Mouse (Mus musculus) MEL (cell line): ENCODE results near the gene Cgrrf1. TPM values are rescaled to one million over a fixed set of nuclear protein-coding genes. Genes with fewer than 3 reads are reported as not detected.

ENCODE experiments used
- DNase-seq: peaks from one replicate; pipeline ENCODE4 v3.0.0; 2011; ENCODE audit warnings: low read depth, low spot score
- H3K27ac ChIP-seq: 2 replicates; pipeline ENCODE4 v1.5.1; 2012; ENCODE audit warnings: low read depth, mild to moderate bottlenecking, control low read depth, low read length, moderate library complexity; ENCODE audit not compliant: control insufficient read depth
- H3K27me3 ChIP-seq, 2 experiments: fragments of 150-350 bp in 1 of 2; sonication (generic) in 1 of 2; 2 replicates each; pipeline ENCODE4 v1.6.1; 2012; ENCODE audit warnings: low read length in 2 of 2, mild to moderate bottlenecking in 2 of 2, improper control_type of control experiment in 1 of 2, moderate library complexity in 1 of 2; ENCODE audit not compliant: insufficient read depth in 2 of 2, control insufficient read depth in 1 of 2
- H3K36me3 ChIP-seq, 2 experiments: 2 replicates each; pipeline ENCODE4 v1.6.1; 2012 to 2014; ENCODE audit warnings: low read length in 2 of 2, improper control_type of control experiment in 1 of 2, inconsistent platforms in 1 of 2, mild to moderate bottlenecking in 1 of 2; ENCODE audit not compliant: insufficient read depth in 2 of 2, control insufficient read depth in 1 of 2
- H3K4me1 ChIP-seq, 2 experiments: fragments of 150-350 bp in 1 of 2; sonication (generic) in 1 of 2; 2 replicates each; pipeline ENCODE4 v1.6.1; 2012; ENCODE audit warnings: low read length in 2 of 2, improper control_type of control experiment in 1 of 2, mild to moderate bottlenecking in 1 of 2; ENCODE audit not compliant: insufficient read depth in 2 of 2, control insufficient read depth in 1 of 2
- H3K4me3 ChIP-seq, 2 experiments: fragments of 150-350 bp in 1 of 2; sonication (generic) in 1 of 2; 2 replicates each; pipeline ENCODE4 v1.5.1; 2012; ENCODE audit warnings: low read depth in 2 of 2, low read length in 2 of 2, mild to moderate bottlenecking in 2 of 2, moderate library complexity in 2 of 2, control low read depth in 1 of 2, improper control_type of control experiment in 1 of 2; ENCODE audit not compliant: control insufficient read depth in 1 of 2, insufficient read depth in 1 of 2
- H3K79me2 ChIP-seq: 2 replicates; pipeline ENCODE4 v1.6.1; 2012; ENCODE audit warnings: mild to moderate bottlenecking, low read length, moderate library complexity; ENCODE audit not compliant: control insufficient read depth, poor library complexity, insufficient read depth
- H3K9ac ChIP-seq: 2 replicates; pipeline ENCODE4 v1.6.1; 2012; ENCODE audit warnings: low read depth, mild to moderate bottlenecking, control low read depth, low read length, moderate library complexity; ENCODE audit not compliant: control insufficient read depth, poor library complexity, severe bottlenecking
- H3K9me3 ChIP-seq: fragments of 150-350 bp; sonication (generic); replicated peaks from 2 replicates; pipeline ENCODE4 v1.6.1; 2012; ENCODE audit warnings: mild to moderate bottlenecking, low read length, improper control_type of control experiment, moderate library complexity; ENCODE audit not compliant: insufficient read depth
- CHD1 ChIP-seq: IDR thresholded peaks from 2 replicates; pipeline ENCODE4 v1.6.1; 2012; ENCODE audit warnings: low read depth, mild to moderate bottlenecking, inconsistent platforms, low read length, improper control_type of control experiment
- CTCF ChIP-seq, 3 experiments: IDR thresholded peaks in 2 of 3; conservative IDR thresholded peaks in 1 of 3; 2 replicates each; pipeline ENCODE4 v1.5.1; 2011 to 2012; ENCODE audit warnings: low read length in 3 of 3, low read depth in 2 of 3, mild to moderate bottlenecking in 2 of 3, improper control_type of control experiment in 1 of 3, inconsistent platforms in 1 of 3, mixed read lengths in 1 of 3, moderate library complexity in 1 of 3; ENCODE audit not compliant: control insufficient read depth in 1 of 3, insufficient read depth in 1 of 3, poor library complexity in 1 of 3, severe bottlenecking in 1 of 3
- E2F4 ChIP-seq: IDR thresholded peaks from 2 replicates; pipeline ENCODE4 v1.6.1; 2011; ENCODE audit warnings: low read depth, low read length, improper control_type of control experiment, borderline replicate concordance
- ELF1 ChIP-seq: IDR thresholded peaks from 2 replicates; pipeline ENCODE4 v1.6.1; 2014; ENCODE audit warnings: low read depth, mild to moderate bottlenecking, inconsistent platforms, low read length, improper control_type of control experiment, moderate library complexity
- EP300 ChIP-seq, 2 experiments: IDR thresholded peaks; 2 replicates each; pipeline ENCODE4 v1.6.1; 2011; ENCODE audit warnings: improper control_type of control experiment in 2 of 2, low read length in 2 of 2, low read depth in 1 of 2, mild to moderate bottlenecking in 1 of 2
- ETS1 ChIP-seq: IDR thresholded peaks from 2 replicates; pipeline ENCODE4 v1.6.1; 2012; ENCODE audit warnings: low read depth, mild to moderate bottlenecking, inconsistent platforms, low read length, improper control_type of control experiment, moderate library complexity
- GABPA ChIP-seq: IDR thresholded peaks from 2 replicates; pipeline ENCODE4 v1.6.1; 2012; ENCODE audit warnings: low read depth, mild to moderate bottlenecking, inconsistent platforms, low read length, improper control_type of control experiment, moderate library complexity
- GATA1 ChIP-seq: IDR thresholded peaks from 2 replicates; pipeline ENCODE4 v1.6.1; 2011; ENCODE audit warnings: low read depth, low read length, improper control_type of control experiment
- HCFC1 ChIP-seq: IDR thresholded peaks from 2 replicates; pipeline ENCODE4 v1.6.1; 2012; ENCODE audit warnings: low read depth, mild to moderate bottlenecking, inconsistent platforms, low read length, improper control_type of control experiment, moderate library complexity
- JUND ChIP-seq: IDR thresholded peaks from 2 replicates; pipeline ENCODE4 v1.6.1; 2011; ENCODE audit warnings: low read depth, mild to moderate bottlenecking, improper control_type of control experiment, low read length
- MAFK ChIP-seq: IDR thresholded peaks from 2 replicates; pipeline ENCODE4 v1.6.1; 2011; ENCODE audit warnings: low read depth, mild to moderate bottlenecking, low read length, improper control_type of control experiment, borderline replicate concordance
- MAX ChIP-seq: IDR thresholded peaks from 2 replicates; pipeline ENCODE4 v1.6.1; 2011; ENCODE audit warnings: low read length, improper control_type of control experiment
- MAZ ChIP-seq: IDR thresholded peaks from 2 replicates; pipeline ENCODE4 v1.6.1; 2012; ENCODE audit warnings: low read depth, mild to moderate bottlenecking, inconsistent platforms, low read length, improper control_type of control experiment
- MXI1 ChIP-seq: IDR thresholded peaks from 2 replicates; pipeline ENCODE4 v1.6.1; 2011; ENCODE audit warnings: mild to moderate bottlenecking, low read depth, low read length, improper control_type of control experiment
- NELFE ChIP-seq: IDR thresholded peaks from 2 replicates; pipeline ENCODE4 v1.6.1; 2011; ENCODE audit warnings: low read depth, low read length, improper control_type of control experiment
- POLR2A ChIP-seq, 2 experiments: IDR thresholded peaks; 2 replicates each; pipeline ENCODE4 v1.6.1; 2011 to 2012; ENCODE audit warnings: low read length in 2 of 2, mild to moderate bottlenecking in 2 of 2, control low read depth in 1 of 2, improper control_type of control experiment in 1 of 2, low read depth in 1 of 2, moderate library complexity in 1 of 2; ENCODE audit not compliant: control insufficient read depth in 1 of 2, insufficient read depth in 1 of 2, poor library complexity in 1 of 2
- POLR2AphosphoS2 ChIP-seq: IDR thresholded peaks from 2 replicates; pipeline ENCODE4 v1.6.1; 2011; ENCODE audit warnings: low read length, improper control_type of control experiment
- RAD21 ChIP-seq: IDR thresholded peaks from 2 replicates; pipeline ENCODE4 v1.6.1; 2011; ENCODE audit warnings: mild to moderate bottlenecking, low read depth, low read length, improper control_type of control experiment
- RCOR1 ChIP-seq: IDR thresholded peaks from 2 replicates; pipeline ENCODE4 v1.6.1; 2012; ENCODE audit warnings: low read depth, mild to moderate bottlenecking, inconsistent platforms, low read length, improper control_type of control experiment
- SIN3A ChIP-seq: IDR thresholded peaks from 2 replicates; pipeline ENCODE4 v1.6.1; 2012; ENCODE audit warnings: low read length, improper control_type of control experiment, inconsistent platforms
- SMC3 ChIP-seq: IDR thresholded peaks from 2 replicates; pipeline ENCODE4 v1.6.1; 2011; ENCODE audit warnings: low read depth, low read length, improper control_type of control experiment
- TBP ChIP-seq: IDR thresholded peaks from 2 replicates; pipeline ENCODE4 v1.8.0; 2011; ENCODE audit warnings: low read depth, low read length, improper control_type of control experiment
- TCF12 ChIP-seq: IDR thresholded peaks from 2 replicates; pipeline ENCODE4 v1.6.1; 2014; ENCODE audit warnings: low read depth, mild to moderate bottlenecking, inconsistent platforms, low read length, improper control_type of control experiment, moderate library complexity
- USF1 ChIP-seq: IDR thresholded peaks from 2 replicates; pipeline ENCODE4 v1.6.1; 2014; ENCODE audit warnings: low read depth, mild to moderate bottlenecking, inconsistent platforms, low read length, improper control_type of control experiment, moderate library complexity
- USF2 ChIP-seq, 2 experiments: IDR thresholded peaks; 2 replicates each; pipeline ENCODE4 v1.6.1; 2011 to 2012; ENCODE audit warnings: improper control_type of control experiment in 2 of 2, low read length in 2 of 2, borderline replicate concordance in 1 of 2, inconsistent platforms in 1 of 2, low read depth in 1 of 2, mild to moderate bottlenecking in 1 of 2; ENCODE audit not compliant: insufficient read depth in 1 of 2
- ZKSCAN1 ChIP-seq: IDR thresholded peaks from 2 replicates; pipeline ENCODE4 v1.6.1; 2012; ENCODE audit warnings: low read depth, mild to moderate bottlenecking, inconsistent platforms, low read length, improper control_type of control experiment, moderate library complexity
- ZMIZ1 ChIP-seq: IDR thresholded peaks from 2 replicates; pipeline ENCODE4 v1.6.1; 2012; ENCODE audit warnings: low read depth, mild to moderate bottlenecking, inconsistent platforms, low read length, improper control_type of control experiment, moderate library complexity
- ZNF384 ChIP-seq: IDR thresholded peaks from 2 replicates; pipeline ENCODE4 v1.6.1; 2012; ENCODE audit warnings: low read depth, mild to moderate bottlenecking, inconsistent platforms, low read length, improper control_type of control experiment
- polyA plus RNA-seq, 2 experiments: library from polyadenylated mRNA; stranded (reverse) in 1 of 2; unstranded in 1 of 2; fragments of >175 nt in 1 of 2; fragments of >200 nt in 1 of 2; gene quantifications; 2 replicates each; pipeline versions ENCODE4 v1.2.1 to v1.2.4; 2012; ENCODE audit warnings: low replicate concordance in 2 of 2, low read depth in 1 of 2; ENCODE audit not compliant: insufficient read length in 2 of 2, insufficient read depth in 1 of 2, missing spikeins in 1 of 2
- total RNA-seq: library from RNA; depleted of rRNA; stranded (reverse); fragments of 300-350 nt; gene quantifications from 2 replicates; pipeline ENCODE4 v1.2.3, GENCODE M21; 2012

Gene Cgrrf1
- total and polyA plus RNA-seq, 3 experiments = 18.3 to 26.2 TPM; not detected in 1

GRCm38 (mm10) chr14:46831295-46831694 is 630 bp upstream of the Cgrrf1 start:
- H3K4me1 ChIP-seq = peaks cover 2 to 3% of the 10 kb centered on the region in 2 experiments
- H3K79me2 ChIP-seq = peaks cover 4% of the 10 kb centered on the region
- H3K27ac ChIP-seq = peak overlapping the region; percentile 74
- peaks cover 0 to 8% of the 10 kb centered on the region in 2 experiments; a peak in 2 of 4 replicates for H3K36me3 ChIP-seq
- DNase-seq = peak; percentile 57
- peak overlapping the region; percentile 76 to 84 for H3K4me3 ChIP-seq
- no peaks in the 10 kb centered on the region for H3K27me3 ChIP-seq
- peak overlapping the region; percentile 76 for H3K9ac ChIP-seq
- TF ChIP-seq GATA1 (no peak), MAZ (no peak), JUND (no peak), E2F4 (no peak), MXI1 (no peak), GABPA (no peak), CTCF (IDR thresholded peaks at IDR 0.05 in 2 of 3, conservative IDR thresholded peaks at IDR 0.05 in 1 of 3; ENCODE audit: control insufficient read depth in 1 of 3, insufficient read depth in 1 of 3, low read depth in 2 of 3, low read length in 3 of 3, poor library complexity in 1 of 3, severe bottlenecking in 1 of 3) (no peak), TBP (no peak), SIN3A (no peak), RAD21 (no peak), CHD1 (peak; percentile 70; the same call in 1 of the 2 replicates), ETS1 (0 out of 2 replicates have a peak, but pooled peaks have one; percentile 6), HCFC1 (peak; percentile 13; the same call in 1 of the 2 replicates), SMC3 (no peak), ELF1 (peak; percentile 70), MAX (peak; percentile 39; the same call in 1 of the 2 replicates), TCF12 (no peak), ZMIZ1 (no peak)
- no peaks in the 10 kb centered on the region for H3K9me3 ChIP-seq

- Histone ChIP-seq H3K27ac (peak overlapping the region; percentile 13; the same call in 1 of the 2 replicates), H3K27me3 (no peaks in the 10 kb centered on the region), H3K9ac (peak overlapping the region; percentile 84), H3K79me2 (peaks cover 6% of the 10 kb centered on the region), H3K4me1 (peaks cover 2 to 3% of the 10 kb centered on the region in 2 experiments), H3K9me3 (no peaks in the 10 kb centered on the region), H3K36me3 (peaks cover 0 to 8% of the 10 kb centered on the region in 2 experiments; a peak in 2 of 4 replicates), H3K4me3 (peak overlapping the region; percentile 76 to 84)
- DNase-seq = peak; percentile 66
- TF ChIP-seq ZMIZ1 = no peak
- TF ChIP-seq MAFK = no peak
- TF ChIP-seq ELF1 = no peak
- no peak for TF ChIP-seq ZNF384
- no peak for TF ChIP-seq HCFC1
- TF ChIP-seq SIN3A = peak; percentile 42
- no peak for TF ChIP-seq NELFE
- no peak for TF ChIP-seq JUND
- no peak for TF ChIP-seq POLR2AphosphoS2
- no peak for TF ChIP-seq TCF12
- no peak for TF ChIP-seq EP300 (IDR thresholded peaks at IDR 0.05; ENCODE audit: low read depth in 1 of 2, low read length in 2 of 2)
- no peak for TF ChIP-seq ZKSCAN1
- no peak for TF ChIP-seq RAD21
- no peak for TF ChIP-seq POLR2A (IDR thresholded peaks at IDR 0.05; ENCODE audit: control insufficient read depth in 1 of 2, insufficient read depth in 1 of 2, low read depth in 1 of 2, low read length in 2 of 2, poor library complexity in 1 of 2)
- TF ChIP-seq MXI1 = peak; percentile 41; the same call in 1 of the 2 replicates
- TF ChIP-seq ETS1 = peak; percentile 41; the same call in 1 of the 2 replicates
- TF ChIP-seq MAZ = no peak
- TF ChIP-seq USF1 = no peak
- TF ChIP-seq GATA1 = no peak
- no peak for TF ChIP-seq RCOR1
- no peak for TF ChIP-seq TBP
- TF ChIP-seq USF2 (IDR thresholded peaks at IDR 0.05; ENCODE audit: borderline replicate concordance in 1 of 2, insufficient read depth in 1 of 2, low read depth in 1 of 2, low read length in 2 of 2) = no peak
Measured at GRCm38 (mm10) chr14:46832354-46833272, 688 bp downstream of the Cgrrf1 start.
